Mouse (Mus musculus): ENCODE measurements around the gene Tmem178.

The Tmem178 gene

DNA sequence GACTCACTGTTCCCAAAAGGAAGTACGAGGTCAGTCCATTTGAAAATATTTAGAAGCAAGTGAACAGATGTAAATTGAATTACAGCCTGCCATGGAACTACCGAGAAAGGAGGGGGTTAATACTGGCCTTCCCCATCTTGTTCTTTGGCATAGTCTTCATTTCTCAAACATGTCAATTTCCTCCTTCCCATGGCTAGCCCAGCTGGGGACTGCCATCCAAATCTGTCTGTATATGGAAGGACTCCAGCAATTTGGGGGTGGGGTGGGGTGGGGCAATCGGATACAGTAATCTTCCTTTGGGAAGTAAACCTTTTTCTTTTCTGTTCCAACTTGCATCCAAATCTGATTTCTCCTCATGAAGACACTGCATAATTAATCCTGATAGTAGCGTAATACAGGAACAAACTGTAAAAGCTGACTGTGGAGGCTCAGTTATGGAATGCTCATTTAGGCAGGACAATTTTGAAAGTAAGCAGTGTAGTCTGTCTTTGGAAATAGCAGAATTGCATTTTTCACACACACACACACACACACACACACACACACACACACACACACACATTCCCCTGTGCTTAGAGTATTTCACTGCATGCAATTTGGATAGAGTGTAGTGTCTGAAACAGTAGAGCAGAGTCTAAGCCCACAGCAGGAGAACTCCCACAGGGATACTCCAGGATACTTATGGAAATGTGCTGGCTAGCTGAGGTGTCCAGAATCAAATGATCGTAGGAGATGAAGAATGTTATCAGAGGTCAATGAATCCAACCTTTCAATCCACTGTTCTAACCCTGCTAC lies 1.9 kb downstream of the Tmem178 start:
- DNase-seq, result no peak

DNA sequence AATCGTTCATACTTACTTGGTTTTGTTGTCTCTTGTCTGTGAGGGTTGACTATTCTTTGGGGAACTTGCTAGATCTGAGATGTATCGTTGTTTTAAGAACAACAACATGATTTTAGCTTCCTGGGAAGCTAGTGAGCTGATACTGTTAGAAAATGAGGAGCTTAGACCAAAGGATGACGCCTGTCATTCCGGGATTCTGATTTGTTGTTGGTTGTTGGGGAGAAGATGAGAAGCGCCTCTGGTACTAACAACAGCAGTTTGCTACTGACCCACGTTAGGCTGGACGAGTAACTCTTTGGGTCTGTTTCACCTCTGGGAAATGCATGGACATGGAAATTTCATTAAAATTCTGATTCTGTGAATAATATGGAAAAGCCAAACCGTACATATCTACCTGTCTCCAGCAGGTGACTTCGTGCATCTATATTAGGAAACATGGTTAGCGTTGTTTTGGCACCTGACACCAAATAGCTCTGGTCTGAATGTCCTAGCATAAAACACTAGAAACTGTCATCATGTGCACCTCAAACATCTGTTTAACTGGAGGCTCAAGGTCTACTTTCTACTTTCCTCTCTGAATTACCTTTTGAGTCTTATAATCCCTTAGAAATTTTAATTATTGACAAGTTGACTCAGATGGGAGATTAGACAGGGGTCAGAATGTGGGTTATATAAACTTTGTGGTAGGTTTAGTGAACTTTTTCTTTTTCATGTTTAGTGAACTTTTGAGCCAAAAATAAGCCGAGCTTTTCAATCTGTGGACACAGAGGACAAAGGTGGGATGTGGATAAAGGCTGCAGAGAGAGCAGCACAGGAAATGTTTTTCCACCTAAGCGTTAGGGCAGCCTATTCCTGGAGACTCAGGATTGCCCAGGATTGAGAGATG lies 2.9 kb downstream of the Tmem178 start:
- no peak for DNase-seq

DNA sequence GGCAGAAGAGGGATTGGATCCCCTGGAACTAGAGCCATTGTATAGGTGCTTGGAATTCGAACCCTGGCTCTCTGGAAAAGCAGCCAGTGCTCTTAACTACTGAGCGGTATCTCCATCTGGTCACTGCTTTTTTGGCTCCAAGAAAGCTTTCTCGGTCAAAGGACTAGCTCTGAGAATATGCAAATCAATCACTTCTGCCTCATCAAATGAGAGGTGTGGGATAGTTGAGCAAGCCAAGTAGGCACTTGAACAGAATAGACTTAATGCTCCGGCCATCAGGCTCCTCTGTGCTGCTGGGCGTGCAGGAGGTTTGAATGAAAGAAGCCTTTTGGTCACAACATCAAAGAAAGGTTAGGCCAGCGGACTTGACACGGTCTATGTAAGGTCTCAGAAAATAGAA lies 5.0 kb downstream of the Tmem178 start:
- DNase-seq, result no peak

DNA sequence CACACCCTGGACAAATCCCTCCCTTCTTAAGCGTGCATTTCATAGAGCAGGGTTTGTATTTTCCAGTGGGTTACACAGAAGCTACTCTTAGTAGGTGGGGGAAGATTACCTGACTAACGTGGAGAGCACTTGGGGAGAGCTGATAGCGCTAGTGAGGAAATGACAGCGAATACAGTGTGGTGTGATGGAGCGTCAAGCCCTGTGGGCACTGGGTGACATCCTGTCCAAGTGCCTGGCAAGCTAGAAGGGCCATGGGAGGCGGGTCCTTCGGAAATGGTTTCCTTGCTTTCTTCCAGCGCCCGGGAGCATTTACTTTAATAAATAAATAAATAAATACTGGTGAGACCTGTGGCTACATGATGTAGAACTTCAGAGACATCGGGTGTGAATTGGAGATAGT lies 5.5 kb downstream of the Tmem178 start:
- DNase-seq, result no peak

DNA sequence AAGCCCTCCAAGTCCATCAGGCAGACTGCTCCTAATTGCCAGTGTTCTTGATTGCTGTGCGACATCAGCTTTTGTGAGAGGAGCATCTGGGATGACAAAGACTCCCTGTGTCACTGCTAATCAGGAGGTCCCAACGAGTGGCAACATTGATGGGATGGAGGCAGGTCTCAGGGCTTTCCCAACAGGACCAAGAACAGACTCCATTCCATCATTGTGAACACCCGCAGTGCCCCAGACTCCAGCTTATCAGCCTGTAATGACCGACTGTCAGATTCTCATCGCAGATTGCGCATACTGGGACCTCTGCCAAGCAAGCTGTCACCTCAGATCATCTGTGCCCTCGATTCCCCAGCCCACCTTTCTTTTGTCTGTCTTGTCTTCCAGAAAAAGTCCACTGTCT lies 7.9 kb downstream of the Tmem178 start:
- DNase-seq, result no peak

DNA sequence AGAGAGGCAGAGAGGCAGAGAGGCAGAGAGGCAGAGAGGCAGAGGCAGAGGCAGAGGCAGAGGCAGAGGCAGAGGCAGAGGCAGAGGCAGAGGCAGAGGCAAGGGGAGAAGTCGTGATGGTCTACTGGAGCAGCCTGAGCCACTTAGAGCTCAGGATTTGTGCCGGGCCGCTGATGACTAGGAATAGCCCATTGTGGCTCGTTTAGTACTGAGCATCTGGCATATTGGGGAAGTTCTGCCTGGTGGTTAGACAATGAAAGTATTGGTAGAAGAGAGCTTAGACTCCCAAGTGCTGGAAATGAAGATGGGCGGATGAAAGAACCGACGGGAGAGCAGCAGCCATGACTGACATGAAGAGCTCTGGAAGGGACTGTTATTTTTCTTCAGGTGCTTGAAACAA lies 11.0 kb downstream of the Tmem178 start:
- DNase-seq, result no peak

DNA sequence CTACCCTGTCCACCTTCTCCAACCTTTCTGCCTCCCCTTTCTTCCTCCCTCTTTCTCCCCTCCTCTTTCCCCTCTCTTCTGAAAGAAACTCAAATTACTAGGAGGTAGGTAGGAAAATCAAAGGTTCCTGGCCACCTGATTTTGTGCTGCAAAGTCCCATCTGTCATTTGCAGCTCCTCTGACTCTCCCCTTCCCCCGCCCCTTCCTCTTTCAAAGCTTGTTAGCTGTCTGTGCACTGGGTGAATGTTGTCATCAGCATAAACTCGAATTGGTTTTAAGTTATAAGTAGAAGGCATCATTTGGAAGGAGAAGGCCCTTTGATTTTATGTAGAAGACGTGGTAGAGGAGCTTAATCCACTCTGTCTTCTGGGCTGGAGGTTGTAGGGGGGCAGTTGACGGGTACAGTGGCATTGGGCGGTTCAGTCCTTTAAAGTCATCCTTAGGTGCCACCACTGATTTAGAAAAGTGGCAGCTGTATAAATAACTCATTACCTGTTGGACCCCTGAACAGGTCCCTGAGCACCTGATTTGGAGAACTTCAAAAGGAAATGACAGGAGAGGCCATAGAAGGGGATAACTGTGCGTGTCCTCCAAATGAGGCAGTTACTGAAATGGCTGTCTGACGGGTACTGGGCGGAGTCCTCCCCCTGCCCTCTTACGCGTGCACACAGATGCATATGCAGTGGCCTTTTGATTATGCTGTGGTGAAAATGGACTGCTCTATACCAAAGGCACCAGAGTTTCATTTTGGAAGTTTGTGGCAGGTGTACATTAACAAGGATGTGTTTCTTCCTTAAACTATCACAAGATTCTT lies 11.8 kb downstream of the Tmem178 start:
- DNase-seq, result no peak

DNA sequence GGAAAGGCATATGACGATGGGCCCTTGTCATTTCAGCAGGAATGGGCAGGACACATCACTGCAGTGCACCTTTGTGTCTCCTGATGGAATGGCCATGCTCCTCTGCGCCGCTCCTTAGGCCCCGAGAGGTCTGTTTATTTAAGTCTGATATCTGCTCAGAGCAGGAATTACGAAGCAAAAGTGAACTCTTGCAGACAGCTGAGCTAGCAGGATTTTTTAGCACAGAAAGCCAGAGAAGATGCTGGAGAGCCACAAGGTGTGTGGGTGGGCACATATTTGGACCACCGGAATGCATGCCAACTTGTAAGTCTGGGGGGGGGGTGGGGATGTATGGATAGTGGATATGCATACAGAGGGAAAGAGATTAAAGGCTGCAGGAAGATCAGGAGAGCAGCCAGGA lies 13.9 kb downstream of the Tmem178 start:
- no peak for DNase-seq

DNA sequence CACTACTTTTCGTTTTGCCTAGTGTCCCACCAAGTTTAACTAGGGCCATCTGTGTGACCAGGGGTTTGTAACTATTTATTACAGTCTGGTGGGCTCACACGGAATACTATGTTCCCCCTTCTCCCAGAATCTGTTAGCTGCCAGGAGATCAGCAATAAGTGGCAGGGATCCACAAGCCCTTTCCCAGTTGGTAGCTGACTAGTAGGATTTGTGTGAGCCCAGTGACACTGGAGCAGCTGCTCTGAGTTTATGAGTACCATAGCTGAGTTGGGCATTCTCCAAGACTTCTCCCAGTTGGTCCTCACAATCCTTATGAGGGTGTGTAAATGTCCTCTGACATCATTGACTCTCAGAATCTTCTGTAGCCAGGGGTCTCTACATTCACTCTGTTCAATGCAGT lies 15.4 kb downstream of the Tmem178 start:
- DNase-seq, result no peak

DNA sequence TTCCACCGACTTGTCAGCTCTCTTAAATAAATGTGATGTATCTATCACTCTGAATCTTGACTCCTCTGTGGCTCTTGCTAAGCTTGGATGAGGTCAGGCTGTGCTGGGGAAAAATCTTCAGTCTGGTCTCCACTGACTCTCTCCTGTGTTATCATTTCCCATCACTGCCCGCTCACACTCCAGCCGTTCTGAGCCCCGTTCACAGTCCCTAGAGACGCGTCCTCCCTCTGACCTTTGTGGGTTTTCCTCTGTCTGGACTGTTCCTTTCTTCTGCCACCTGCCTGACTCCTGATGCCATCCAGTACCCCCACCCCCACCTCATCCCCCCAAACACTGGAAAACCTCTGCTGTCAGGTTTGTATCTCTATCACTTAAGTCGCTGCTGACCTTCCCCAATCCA lies 23.0 kb downstream of the Tmem178 start:
- DNase-seq, result no peak

DNA sequence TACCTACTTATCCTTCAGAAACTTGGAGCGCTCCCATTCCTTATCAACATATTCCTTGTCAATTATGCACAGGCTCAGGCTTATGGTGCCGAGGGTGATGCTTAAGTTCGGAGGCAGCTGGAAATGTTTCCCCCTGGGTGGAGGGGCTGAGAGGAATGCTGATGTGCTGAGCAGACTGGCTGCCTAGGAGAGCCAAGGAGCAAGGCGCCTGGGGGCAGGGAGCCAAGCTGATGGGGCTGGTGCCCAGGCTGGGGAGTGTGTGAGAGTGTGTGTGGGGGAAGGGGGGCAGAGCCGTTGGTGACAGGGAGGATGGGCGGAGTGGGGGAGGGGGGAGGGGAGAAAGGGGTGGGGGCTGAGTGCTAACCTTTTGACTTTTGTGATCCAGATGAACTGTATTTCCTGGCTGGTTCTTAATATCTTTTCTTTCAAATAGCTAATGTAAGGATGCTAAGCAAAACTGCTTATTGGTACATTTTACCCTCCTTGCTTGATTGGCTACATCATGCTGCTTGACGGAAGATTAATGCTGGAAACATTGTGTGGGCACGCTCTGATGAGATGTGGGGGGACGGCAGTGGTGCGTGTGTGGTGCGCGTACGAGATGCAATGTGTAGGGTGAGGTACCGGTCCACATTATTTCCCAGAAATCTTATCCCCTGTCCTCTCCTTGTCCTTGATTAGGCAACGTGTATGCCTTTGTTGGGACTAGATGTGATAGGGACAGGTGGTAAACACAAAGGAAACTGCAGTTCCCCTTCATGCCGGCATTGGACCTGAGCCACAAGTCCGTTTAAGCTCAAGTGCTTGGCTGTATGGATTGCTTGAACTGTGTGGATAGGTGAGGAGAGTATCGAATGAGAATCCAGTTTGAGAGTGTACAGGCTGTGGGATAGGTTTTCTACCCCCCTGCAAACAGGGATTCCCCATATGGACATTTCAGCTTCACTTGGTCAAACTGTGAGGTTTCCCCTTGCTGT lies 25.5 kb downstream of the Tmem178 start:
- DNase-seq, result no peak

DNA sequence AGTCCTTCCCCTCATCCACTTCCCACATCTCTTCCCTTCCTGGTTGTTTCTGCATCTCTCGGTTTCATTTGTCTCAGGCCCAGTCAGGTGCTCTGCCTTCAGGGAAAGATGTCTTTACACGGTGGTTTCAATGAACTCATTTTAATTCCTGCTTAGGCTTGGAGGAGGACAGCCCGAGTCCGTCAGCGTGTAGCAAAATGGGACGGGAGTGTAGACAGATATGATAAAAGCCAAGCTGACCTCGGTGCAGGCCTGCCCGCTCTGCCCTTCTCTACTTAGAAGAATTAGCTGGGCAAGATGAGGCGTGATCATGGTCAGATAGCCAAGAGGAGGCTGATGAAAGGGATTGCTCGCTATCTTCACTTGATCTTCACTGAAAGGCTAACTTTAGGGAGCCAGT lies 26.3 kb downstream of the Tmem178 start:
- DNase-seq, result no peak

DNA sequence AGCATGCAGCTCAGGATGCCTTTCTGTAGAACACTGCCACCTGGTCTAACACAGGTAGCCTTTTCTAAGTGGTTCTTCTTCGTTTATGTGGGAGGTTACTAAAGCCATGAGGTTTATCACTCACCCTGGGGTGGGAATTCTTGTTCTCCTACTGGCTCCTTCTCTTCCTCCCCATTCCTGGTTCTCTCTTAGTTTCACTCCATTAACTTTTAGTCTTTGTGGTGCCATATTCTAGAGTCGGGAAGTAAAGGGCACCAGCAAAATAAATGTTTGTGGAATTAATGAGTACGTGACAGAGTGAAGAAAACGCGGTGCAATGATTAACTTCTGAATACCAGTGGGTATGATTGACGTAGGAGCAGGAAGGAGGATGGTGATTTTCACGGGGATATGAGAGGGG lies 28.5 kb downstream of the Tmem178 start:
- no peak for DNase-seq

DNA sequence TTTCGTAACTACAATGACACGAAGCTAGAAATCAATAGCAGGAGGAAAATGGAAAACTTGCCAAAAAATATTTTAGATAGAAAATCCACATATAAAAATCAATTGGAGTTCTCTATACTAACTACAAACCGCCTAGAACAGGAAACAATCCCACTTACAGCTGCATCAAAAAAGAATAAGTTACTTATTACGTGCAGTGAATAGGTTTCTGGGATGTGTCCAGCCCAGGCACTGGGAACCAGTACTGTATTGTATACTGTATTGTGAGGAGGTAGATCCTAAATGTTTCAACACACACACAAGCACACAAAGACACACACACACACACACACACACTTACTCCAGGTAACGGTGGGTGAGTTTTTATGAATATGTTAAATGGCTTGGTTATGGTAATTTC lies 32.8 kb downstream of the Tmem178 start:
- no peak for DNase-seq

DNA sequence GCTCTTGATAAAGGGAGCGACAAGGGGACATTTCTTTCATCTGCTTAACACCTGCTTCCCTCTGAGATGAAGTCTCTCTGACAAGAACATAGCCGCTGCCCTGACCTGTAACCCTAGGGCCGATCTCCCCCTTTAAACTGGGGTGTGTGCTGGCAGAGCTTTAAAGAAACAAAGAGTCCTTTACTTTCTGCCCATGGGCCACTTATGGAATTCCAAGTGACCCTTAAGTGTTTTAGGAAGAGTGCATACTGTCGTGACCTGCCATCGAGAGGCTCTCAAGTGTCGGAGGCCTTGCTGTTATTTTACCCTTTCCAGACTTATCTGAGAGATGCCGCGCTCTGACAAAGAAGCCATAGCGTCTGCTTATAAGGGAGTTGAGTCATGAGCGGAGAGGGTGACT lies 35.7 kb downstream of the Tmem178 start:
- DNase-seq, result no peak

DNA sequence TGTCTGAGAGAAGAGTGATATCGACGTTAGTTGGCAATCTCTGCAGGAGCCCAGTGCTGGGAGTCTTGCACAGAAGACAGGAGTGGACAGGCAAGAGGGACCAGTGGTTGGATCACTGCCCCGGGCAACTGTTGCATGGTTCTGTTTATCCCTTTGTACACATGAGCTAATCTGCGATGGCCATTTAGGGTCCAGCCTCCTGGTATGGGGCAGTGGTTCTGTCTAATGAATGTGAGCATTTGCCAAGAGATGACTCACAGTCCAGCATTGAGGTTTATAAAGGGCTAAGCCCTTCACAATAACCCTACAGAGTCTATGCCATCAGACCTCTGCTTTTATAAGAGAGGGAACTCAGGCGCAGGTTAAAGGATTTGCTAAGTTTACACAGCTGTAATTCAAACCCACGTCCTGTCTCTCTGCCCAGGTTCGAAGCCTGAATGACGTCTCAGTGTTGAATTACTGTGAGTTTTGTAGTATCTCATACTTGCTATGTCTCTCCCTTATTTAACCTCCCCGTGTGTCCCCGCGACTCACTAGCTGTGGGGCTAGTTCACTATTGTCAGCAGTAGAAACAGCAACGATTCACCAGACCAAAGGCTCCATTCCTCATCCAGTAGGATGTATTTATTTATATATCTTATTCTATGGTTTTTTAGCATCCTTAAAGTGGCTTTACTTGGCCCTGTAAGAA lies 37.4 kb downstream of the Tmem178 start:
- DNase-seq, result no peak

DNA sequence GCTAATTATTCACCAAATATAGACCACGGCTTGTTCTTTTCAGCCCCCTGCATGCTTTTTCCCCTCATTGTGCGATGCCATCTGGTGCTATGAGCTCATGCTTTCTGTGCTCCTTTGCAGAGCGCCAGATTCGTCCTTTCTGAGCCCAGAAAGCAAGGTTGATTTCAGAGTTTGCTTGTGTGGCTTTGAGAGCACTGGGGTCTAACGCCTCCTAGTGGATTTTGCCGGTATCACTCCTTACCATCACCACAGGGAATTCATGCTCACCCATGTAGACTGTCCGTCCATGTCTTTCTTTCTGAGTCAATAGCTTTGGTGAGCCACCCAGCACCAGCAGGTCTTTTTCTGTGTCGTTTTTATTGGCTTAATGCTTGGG lies 38.0 kb downstream of the Tmem178 start:
- peak; percentile 35 to 42 for DNase-seq

DNA sequence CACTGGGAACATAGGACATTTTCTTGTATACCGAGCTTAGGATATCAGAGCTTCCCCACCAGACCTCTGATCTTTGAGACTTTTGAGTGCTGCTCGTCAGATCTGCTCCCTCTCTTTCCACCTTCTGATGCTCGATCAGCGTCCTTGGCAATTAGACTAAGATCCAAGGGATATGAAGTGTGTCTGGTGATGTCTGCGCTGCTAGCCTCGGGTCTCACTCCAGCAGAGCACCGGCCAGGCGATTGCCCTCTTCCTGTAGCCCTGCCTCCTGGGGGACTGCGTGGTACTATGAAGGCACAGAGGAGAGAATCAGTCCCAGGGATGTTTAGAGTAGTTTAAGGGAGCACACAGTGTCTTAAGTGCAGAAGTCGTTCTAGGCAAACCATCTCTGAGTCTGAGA lies 38.5 kb downstream of the Tmem178 start:
- DNase-seq, result no peak

DNA sequence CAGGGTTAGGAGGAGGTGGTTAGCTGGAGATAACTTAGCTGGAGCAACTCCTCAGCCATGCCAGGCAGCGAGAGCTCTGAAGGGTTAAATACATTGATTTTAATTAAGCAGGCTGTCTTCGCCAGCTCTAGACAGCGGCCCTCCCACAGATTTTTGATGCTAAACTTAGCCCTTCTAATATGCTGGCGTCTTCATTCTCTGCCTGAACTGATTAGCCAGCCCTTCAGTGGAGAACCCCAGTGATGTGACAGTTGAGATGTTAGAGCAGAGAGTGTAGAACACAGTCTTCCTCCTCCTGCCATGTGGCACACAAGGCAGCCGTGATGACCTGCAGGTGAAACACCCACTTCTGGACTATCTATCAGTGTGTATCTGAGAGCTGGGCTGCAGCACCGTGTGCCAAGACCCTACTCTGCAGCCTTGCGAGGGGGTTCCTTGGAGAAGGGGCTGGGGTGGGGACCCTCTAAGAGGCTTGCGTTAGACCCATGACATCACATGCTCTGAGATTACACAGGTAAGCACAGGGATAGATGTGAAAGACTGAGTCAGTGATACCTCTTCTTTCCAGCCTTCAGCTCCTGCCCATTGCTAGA lies 47.2 kb downstream of the Tmem178 start:
- no peak for DNase-seq

DNA sequence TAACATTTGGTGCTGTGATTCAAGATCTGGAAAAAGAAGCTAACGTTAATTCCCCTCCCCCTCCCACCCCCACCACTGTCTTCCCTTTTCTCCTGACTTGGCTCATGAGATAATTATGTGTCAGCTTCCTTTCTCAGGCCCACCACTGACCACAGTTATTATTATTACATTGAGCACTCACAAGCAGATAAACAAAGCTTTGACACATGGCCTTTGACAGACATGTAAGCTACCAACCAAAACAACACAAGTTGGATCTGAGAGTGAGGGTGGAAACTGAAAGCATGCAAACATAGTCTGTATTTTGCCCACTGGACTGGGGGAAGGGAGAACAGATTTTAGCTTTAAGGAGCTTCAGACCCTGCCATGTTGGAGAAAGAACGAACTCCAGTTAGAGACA lies 52.8 kb downstream of the Tmem178 start:
- DNase-seq, result no peak

DNA sequence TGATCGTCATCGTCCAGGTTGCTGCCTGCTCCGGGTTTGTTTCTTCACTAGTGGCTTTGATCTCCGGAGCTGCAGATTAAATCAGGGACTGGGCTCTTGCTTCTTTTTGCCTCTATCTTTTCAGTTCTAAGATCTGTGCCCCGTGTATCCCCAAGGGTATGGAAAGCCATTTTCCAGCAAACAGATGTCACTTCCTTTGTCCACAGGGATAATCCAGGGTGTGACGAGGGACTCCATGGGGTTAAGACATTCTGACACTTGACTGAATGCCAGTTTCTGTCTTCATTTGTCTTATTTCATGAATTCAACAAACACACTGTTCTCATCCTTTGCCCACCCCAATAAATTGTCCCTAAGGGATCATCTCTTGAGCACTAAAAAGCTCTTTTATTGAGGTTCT lies 54.5 kb downstream of the Tmem178 start:
- no peak for DNase-seq

Data from B cell, adult 2 months (primary cell).